Mouse (Mus musculus) stomach, embryonic 16.5 days (tissue): ENCODE data around the gene Foxc1. TPM values are rescaled to one million over a fixed set of nuclear protein-coding genes. Genes with fewer than 3 reads are reported as not detected.

Experiments
- ATAC-seq: fragments of 200-750 bp; cut with Nextera tagmentation; 2 replicates; pipeline ENCODE4 v1.8.0; 2017; ENCODE audit warnings: moderate number of reproducible peaks, moderate TSS enrichment; ENCODE audit not compliant: insufficient read depth, low FRiP score
- H3K27ac ChIP-seq: fragments of 300-500 bp; sonication (generic); 2 replicates; pipeline ENCODE4 v1.5.1; 2014; ENCODE audit warnings: low read length
- H3K27me3 ChIP-seq: fragments of 300-500 bp; sonication (generic); 2 replicates; pipeline ENCODE4 v1.6.1; 2014; ENCODE audit warnings: low read length, control low read depth, mixed read lengths; ENCODE audit not compliant: control insufficient read depth, insufficient read depth
- H3K36me3 ChIP-seq: fragments of 300-500 bp; sonication (generic); 2 replicates; pipeline ENCODE4 v1.6.1; 2014; ENCODE audit warnings: low read length; ENCODE audit not compliant: control insufficient read depth, insufficient read depth
- H3K4me1 ChIP-seq: fragments of 300-500 bp; sonication (generic); 2 replicates; pipeline ENCODE4 v1.6.1; 2014; ENCODE audit warnings: low read length, control low read depth, mixed read lengths; ENCODE audit not compliant: control insufficient read depth, insufficient read depth
- H3K4me2 ChIP-seq: fragments of 300-500 bp; sonication (generic); 2 replicates; pipeline ENCODE4 v1.6.1; 2014; ENCODE audit warnings: low read depth, low read length, mixed read lengths
- H3K4me3 ChIP-seq: fragments of 300-500 bp; sonication (generic); replicated peaks from 2 replicates; pipeline ENCODE4 v1.5.1; 2014; ENCODE audit warnings: mild to moderate bottlenecking, low read length
- H3K9ac ChIP-seq: fragments of 300-500 bp; sonication (generic); 2 replicates; pipeline ENCODE4 v1.6.1; 2014; ENCODE audit warnings: low read length
- H3K9me3 ChIP-seq: fragments of 300-500 bp; sonication (generic); replicated peaks from 2 replicates; pipeline ENCODE4 v1.6.1; 2016; ENCODE audit warnings: low read length, control low read depth; ENCODE audit not compliant: control insufficient read depth
- WGBS: fragments of 180-500 bp; shearing (Covaris S2); extraction: QIAGEN DNeasy Blood & Tissue Kit; methylation state at CpG from one replicate; pipeline ENCODE4 v1.1.7; 2014; 5-methylcytosine and 5-hydroxymethylcytosine counted together
- polyA plus RNA-seq: library from polyadenylated mRNA; unstranded; fragments of >200 nt; fragmentation: Nextera tagmentation; extraction: Ambion mirVana; gene quantifications from 2 replicates; pipeline ENCODE4 v1.2.1, GENCODE M21; 2015

Foxc1 gene
- polyA plus RNA-seq, 1 experiment from 2014 or later, result 0.12 TPM

DNA sequence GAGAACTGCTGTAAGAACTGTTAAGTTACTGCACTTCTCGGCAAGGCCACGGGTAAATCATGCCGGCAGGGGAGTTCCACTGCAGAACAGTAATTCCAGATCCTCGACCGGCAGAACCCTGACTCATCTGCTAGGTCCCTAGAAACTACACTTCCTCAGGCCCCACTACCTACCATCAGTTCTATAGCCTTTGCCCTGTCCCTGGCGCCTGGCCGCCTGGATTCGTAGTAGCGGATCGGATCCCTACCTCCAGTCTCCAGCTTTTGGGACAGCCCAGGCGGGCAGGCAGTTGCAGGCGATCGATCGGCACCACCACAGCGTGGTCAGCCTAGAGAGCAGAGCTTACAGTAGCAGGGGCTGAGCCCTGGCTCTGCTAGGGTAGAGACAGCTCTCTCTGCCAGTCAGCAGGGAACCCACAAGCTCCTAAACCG lies 14.2 kb downstream of the Foxc1 start:
- Histone ChIP-seq H3K27me3 (peaks cover 33% of the 10 kb centered on the region), H3K4me3 (peak overlapping the region; percentile 31)

DNA sequence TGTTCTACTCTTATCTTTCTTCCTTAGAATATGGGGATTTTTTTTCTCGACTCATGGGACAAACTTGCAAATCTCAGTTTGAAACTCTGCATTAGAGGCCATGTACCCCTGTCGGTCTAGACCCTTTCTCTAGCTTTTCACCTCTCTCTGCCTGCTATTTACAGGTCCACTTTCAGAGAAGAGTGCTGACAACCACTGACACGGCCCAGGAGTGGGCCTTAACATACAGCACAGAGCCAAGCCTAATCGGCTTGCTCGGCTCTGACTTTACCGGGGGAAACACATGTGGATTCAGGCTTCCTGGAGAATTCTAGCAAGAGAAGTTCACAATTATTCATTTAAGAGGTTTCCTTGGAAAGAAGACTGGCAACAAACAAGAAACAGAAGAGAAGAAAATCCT lies 14.6 kb downstream of the Foxc1 start:
- H3K4me2 ChIP-seq, result peak overlapping the region; percentile 54
- peak overlapping the region; percentile 62 for H3K9ac ChIP-seq
- H3K4me1 ChIP-seq, result peaks cover 10% of the 10 kb centered on the region; the same call in 1 of the 2 replicates
- no peak overlapping the region for H3K27ac ChIP-seq
- 39% methylated on average over 6 of the region's 6 CpGs for WGBS
- H3K4me3 ChIP-seq, result peak overlapping the region; percentile 31
- ATAC-seq, result no peak
- no peaks in the 10 kb centered on the region for H3K36me3 ChIP-seq
- H3K9me3 ChIP-seq, result no peaks in the 10 kb centered on the region
- peaks cover 29% of the 10 kb centered on the region for H3K27me3 ChIP-seq

More for the DNA sequence above, 14.2 kb downstream of the Foxc1 start:
- Histone ChIP-seq H3K27ac (no peak overlapping the region), H3K36me3 (no peaks in the 10 kb centered on the region), H3K4me1 (peaks cover 10% of the 10 kb centered on the region; the same call in 1 of the 2 replicates), H3K9me3 (no peaks in the 10 kb centered on the region), H3K9ac (peak overlapping the region; percentile 62), H3K4me2 (peak overlapping the region; percentile 54)
- 8% methylated on average over 16 of the region's 16 CpGs for WGBS
- ATAC-seq, result peak; percentile 69; the same call in 1 of the 2 replicates

DNA sequence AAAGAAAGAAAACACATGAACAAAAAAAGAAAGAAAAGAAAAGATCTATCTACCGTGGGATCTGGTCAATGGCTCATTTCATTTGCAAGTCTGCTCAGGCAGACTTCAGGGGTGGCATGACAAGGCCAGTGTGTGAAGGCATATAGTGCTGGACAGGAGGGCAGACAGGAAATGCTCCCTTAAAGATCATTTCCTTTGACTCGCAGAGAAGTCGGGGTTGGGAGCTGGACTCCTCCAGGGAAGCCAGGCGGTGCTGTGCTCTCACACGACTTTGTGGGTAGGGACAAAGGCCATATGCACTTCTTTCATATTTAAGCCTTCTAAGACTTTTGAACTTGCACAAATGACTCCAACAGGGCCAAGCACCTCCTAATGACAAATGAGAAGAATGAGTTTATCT lies 16.9 kb downstream of the Foxc1 start:
- Histone ChIP-seq H3K9me3 (no peaks in the 10 kb centered on the region), H3K4me3 (no peak overlapping the region), H3K4me2 (no peak overlapping the region), H3K27me3 (peaks cover 14% of the 10 kb centered on the region), H3K27ac (no peak overlapping the region), H3K36me3 (no peaks in the 10 kb centered on the region), H3K4me1 (peaks cover 10% of the 10 kb centered on the region; the same call in 1 of the 2 replicates), H3K9ac (no peak overlapping the region)
- no peak for ATAC-seq
- WGBS, result 39% methylated on average over 5 of the region's 5 CpGs

DNA sequence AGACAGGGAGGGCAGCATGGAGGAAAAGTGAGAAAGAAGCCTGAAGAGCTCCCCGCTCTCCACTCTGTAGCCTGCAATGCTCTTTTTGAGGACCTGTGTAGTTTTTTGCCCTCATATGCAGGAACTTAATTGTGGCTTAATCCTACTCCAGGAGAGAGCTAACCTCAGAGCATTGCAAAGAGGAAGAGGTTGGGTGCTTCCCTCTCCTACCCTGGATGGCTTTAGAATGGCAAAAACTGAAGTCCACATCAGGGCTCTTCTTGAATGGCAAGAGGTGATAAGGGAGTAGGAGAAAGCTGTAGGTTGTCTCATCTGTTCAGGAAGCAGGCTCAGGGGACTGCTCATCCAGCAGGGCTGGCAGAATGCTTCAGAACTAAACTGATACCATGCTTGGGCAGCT lies 18.7 kb downstream of the Foxc1 start:
- H3K27me3 ChIP-seq, result peaks cover 3% of the 10 kb centered on the region; the same call in 1 of the 2 replicates
- no peak overlapping the region for H3K4me2 ChIP-seq
- no peaks in the 10 kb centered on the region for H3K36me3 ChIP-seq
- H3K4me1 ChIP-seq, result peaks cover 10% of the 10 kb centered on the region; the same call in 1 of the 2 replicates
- H3K9me3 ChIP-seq, result no peaks in the 10 kb centered on the region
- H3K9ac ChIP-seq, result no peak overlapping the region
- no peak overlapping the region for H3K27ac ChIP-seq
- H3K4me3 ChIP-seq, result no peak overlapping the region
- WGBS, result 88% methylated on average over 1 of the region's 1 CpGs
- ATAC-seq, result no peak

DNA sequence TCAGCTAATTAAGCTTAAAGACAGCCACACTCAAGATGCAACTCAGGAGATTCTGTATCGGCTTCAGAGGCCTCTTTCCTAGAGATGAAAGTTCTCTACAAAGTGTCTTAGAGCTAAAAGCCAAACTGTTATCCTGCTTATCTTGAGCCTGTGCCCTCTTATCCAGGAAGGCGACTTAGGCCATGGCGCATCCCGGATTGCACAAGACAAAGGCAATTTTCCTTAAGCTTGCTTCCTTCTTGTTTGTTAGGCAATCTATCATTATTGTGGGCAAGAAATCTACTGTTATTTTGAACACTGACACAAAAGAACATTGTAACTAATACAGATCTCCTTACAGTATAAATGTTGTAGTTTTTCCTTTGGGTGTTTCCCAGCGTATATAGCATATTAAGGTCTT lies 20.7 kb downstream of the Foxc1 start:
- H3K9ac ChIP-seq, result no peak overlapping the region
- no peaks in the 10 kb centered on the region for H3K36me3 ChIP-seq
- ATAC-seq, result no peak
- H3K27me3 ChIP-seq, result no peaks in the 10 kb centered on the region
- H3K4me3 ChIP-seq, result no peak overlapping the region
- no peak overlapping the region for H3K4me2 ChIP-seq
- H3K9me3 ChIP-seq, result no peaks in the 10 kb centered on the region
- H3K4me1 ChIP-seq, result no peaks in the 10 kb centered on the region
- WGBS, result 81% methylated on average over 5 of the region's 5 CpGs
- no peak overlapping the region for H3K27ac ChIP-seq

DNA sequence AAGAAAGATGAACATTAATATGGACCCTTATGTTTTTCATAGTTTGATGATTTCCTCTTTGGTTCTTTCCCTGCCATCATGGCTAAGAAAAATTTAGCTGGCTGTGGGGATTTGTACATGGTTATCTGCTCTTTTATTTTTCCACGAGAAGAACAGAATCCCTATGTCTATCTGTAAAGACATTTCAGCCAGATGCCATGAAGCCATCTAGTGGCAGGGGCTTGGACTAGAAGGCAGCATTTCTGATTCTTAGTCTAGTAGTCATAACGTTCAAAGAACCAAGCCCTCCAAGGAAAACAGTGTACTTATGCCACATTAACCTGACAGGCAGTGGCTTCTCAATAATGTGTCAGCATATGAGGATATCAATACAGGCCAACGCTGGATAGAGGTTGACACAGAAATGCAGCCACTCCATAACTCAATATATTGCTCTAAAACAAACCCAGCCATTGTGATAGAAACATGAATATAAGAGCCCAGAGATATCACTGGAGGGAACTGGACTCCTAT lies 21.4 kb downstream of the Foxc1 start:
- H3K4me1 ChIP-seq, result no peaks in the 10 kb centered on the region
- ATAC-seq, result no peak
- no peak overlapping the region for H3K4me2 ChIP-seq
- no peaks in the 10 kb centered on the region for H3K27me3 ChIP-seq
- no peak overlapping the region for H3K27ac ChIP-seq
- H3K4me3 ChIP-seq, result no peak overlapping the region
- H3K36me3 ChIP-seq, result no peaks in the 10 kb centered on the region
- H3K9ac ChIP-seq, result no peak overlapping the region
- WGBS, result 57% methylated on average over 3 of the region's 3 CpGs
- no peaks in the 10 kb centered on the region for H3K9me3 ChIP-seq

DNA sequence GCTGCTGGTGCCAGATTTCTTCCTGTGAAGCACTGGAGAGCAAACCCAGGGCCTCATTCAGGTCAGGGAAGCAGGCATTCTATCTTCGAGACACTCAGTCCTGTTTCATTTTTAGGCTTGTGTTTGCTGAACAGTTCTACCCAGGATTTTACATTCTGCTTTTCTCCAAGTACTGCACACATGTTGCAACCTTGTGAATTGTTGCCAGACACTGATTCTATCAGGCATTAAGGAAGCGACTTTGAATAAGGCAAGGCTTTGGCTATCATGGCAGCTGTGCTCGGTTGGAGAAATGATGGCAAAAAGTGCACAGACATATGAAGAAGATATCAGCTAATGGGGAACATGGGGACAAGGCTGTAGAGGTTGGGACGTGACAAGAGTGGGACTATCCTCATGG lies 22.0 kb downstream of the Foxc1 start:
- Histone ChIP-seq H3K36me3 (no peaks in the 10 kb centered on the region), H3K4me2 (no peak overlapping the region), H3K27ac (no peak overlapping the region), H3K27me3 (no peaks in the 10 kb centered on the region), H3K4me3 (no peak overlapping the region), H3K9me3 (no peaks in the 10 kb centered on the region), H3K9ac (no peak overlapping the region), H3K4me1 (no peaks in the 10 kb centered on the region)
- WGBS, result 87% methylated on average over 4 of the region's 4 CpGs
- no peak for ATAC-seq

DNA sequence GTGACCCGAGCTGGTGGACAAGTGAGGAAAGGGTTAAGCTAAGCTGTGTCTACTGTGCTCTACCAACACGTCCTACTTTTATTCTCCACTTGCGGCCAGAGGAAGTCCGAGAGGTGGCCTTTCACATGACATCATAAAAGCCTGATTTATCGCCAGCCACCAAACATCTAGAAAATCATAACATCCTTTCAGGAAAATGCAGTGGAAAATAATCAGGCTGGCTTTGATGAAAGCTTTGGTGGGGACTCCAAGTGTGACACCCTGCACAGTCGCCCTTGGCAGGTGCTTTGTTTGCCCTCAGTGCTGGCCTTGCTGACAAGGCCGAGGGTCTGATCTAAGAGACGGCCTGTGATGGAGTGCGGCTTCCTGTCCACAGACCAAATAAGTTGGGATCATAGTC lies 23.9 kb downstream of the Foxc1 start:
- H3K27ac ChIP-seq, result no peak overlapping the region
- H3K9me3 ChIP-seq, result no peaks in the 10 kb centered on the region
- ATAC-seq, result no peak
- H3K9ac ChIP-seq, result no peak overlapping the region
- H3K4me2 ChIP-seq, result no peak overlapping the region
- WGBS, result 45% methylated on average over 9 of the region's 9 CpGs
- no peaks in the 10 kb centered on the region for H3K4me1 ChIP-seq
- no peaks in the 10 kb centered on the region for H3K27me3 ChIP-seq
- no peak overlapping the region for H3K4me3 ChIP-seq
- H3K36me3 ChIP-seq, result no peaks in the 10 kb centered on the region

DNA sequence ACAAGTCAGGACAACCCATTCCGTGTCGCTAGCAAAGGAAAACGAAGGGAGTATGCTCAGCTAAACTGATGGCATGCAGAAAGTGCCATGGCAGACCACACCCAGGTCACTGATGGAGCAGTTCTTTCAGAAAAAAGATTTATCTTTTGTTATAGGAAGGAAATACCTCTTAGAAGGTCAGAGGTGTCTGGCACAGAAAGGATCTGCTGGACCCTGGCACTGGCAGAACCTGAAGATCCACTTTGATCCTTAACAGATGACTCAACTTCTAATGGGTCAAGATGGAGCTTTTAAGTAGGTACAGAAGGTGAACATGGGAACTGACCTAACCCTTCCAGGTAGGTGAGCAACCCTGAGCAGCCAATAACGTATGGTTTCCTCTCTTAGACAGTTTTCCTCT lies 29.4 kb downstream of the Foxc1 start:
- H3K36me3 ChIP-seq, result no peaks in the 10 kb centered on the region
- no peaks in the 10 kb centered on the region for H3K9me3 ChIP-seq
- H3K9ac ChIP-seq, result no peak overlapping the region
- no peak overlapping the region for H3K4me2 ChIP-seq
- no peak overlapping the region for H3K4me3 ChIP-seq
- WGBS, result 60% methylated on average over 4 of the region's 4 CpGs
- H3K4me1 ChIP-seq, result no peaks in the 10 kb centered on the region
- ATAC-seq, result no peak
- H3K27me3 ChIP-seq, result no peaks in the 10 kb centered on the region
- H3K27ac ChIP-seq, result no peak overlapping the region
